Mouse (Mus musculus): ENCODE results near the gene Sigirr. TPM values are rescaled to one million over a fixed set of nuclear protein-coding genes. Genes with fewer than 3 reads are reported as not detected.

Sigirr gene
- polyA plus RNA-seq, 1 experiment from 2014 or later = 3.3 TPM

GRCm38 (mm10) chr7:141057541-141057940 lies 42.8 kb downstream of the Sigirr start:
- Histone ChIP-seq H3K36me3 (0 out of 2 replicates have a peak, but pooled peaks cover 3% of the 10 kb centered on the region), H3K27ac (no peak overlapping the region), H3K4me2 (no peak overlapping the region), H3K27me3 (no peaks in the 10 kb centered on the region), H3K9ac (no peak overlapping the region), H3K9me3 (no peaks in the 10 kb centered on the region), H3K4me3 (no peak overlapping the region), H3K4me1 (peaks cover 25% of the 10 kb centered on the region)
- ATAC-seq (ENCODE audit: insufficient number of reproducible peaks, low FRiP score, low TSS enrichment, low read depth) = no peak
- 92% methylated on average over 1 of the region's 1 CpGs for WGBS

- H3K4me1 ChIP-seq = peaks cover 19% of the 10 kb centered on the region
- H3K9ac ChIP-seq = no peak overlapping the region
- no peak for ATAC-seq (ENCODE audit: insufficient number of reproducible peaks, low FRiP score, low TSS enrichment, low read depth)
- no peaks in the 10 kb centered on the region for H3K9me3 ChIP-seq
- no peaks in the 10 kb centered on the region for H3K27me3 ChIP-seq
- no peak overlapping the region for H3K4me3 ChIP-seq
- H3K36me3 ChIP-seq = no peaks in the 10 kb centered on the region
- no peak overlapping the region for H3K4me2 ChIP-seq
- 87% methylated on average over 6 of the region's 6 CpGs for WGBS
- no peak overlapping the region for H3K27ac ChIP-seq
Measured at GRCm38 (mm10) chr7:141056976-141057375, 43.4 kb downstream of the Sigirr start.

- Histone ChIP-seq H3K4me3 (no peak overlapping the region), H3K4me1 (peaks cover 8% of the 10 kb centered on the region), H3K36me3 (no peaks in the 10 kb centered on the region), H3K4me2 (no peak overlapping the region), H3K27ac (no peak overlapping the region), H3K9me3 (no peaks in the 10 kb centered on the region), H3K9ac (no peak overlapping the region), H3K27me3 (no peaks in the 10 kb centered on the region)
- WGBS = 73% methylated on average over 4 of the region's 4 CpGs
- no peak for ATAC-seq (ENCODE audit: insufficient number of reproducible peaks, low FRiP score, low TSS enrichment, low read depth)
Measured at GRCm38 (mm10) chr7:141055785-141056184, 44.6 kb downstream of the Sigirr start.

GRCm38 (mm10) chr7:141052421-141052820 lies 48.0 kb downstream of the Sigirr start:
- ATAC-seq (ENCODE audit: insufficient number of reproducible peaks, low FRiP score, low TSS enrichment, low read depth) = no peak
- Histone ChIP-seq H3K4me1 (peaks cover 7% of the 10 kb centered on the region), H3K4me3 (no peak overlapping the region), H3K4me2 (no peak overlapping the region), H3K36me3 (no peaks in the 10 kb centered on the region), H3K9ac (no peak overlapping the region), H3K27me3 (no peaks in the 10 kb centered on the region), H3K9me3 (no peaks in the 10 kb centered on the region), H3K27ac (no peak overlapping the region)
- WGBS = 75% methylated on average over 2 of the region's 2 CpGs

GRCm38 (mm10) chr7:141052016-141052415 lies 48.4 kb downstream of the Sigirr start:
- H3K4me2 ChIP-seq = no peak overlapping the region
- no peaks in the 10 kb centered on the region for H3K9me3 ChIP-seq
- peaks cover 11% of the 10 kb centered on the region for H3K4me1 ChIP-seq
- no peak for ATAC-seq (ENCODE audit: insufficient number of reproducible peaks, low FRiP score, low TSS enrichment, low read depth)
- H3K27me3 ChIP-seq = no peaks in the 10 kb centered on the region
- H3K4me3 ChIP-seq = no peak overlapping the region
- no peak overlapping the region for H3K9ac ChIP-seq
- no peaks in the 10 kb centered on the region for H3K36me3 ChIP-seq
- 88% methylated on average over 4 of the region's 4 CpGs for WGBS
- H3K27ac ChIP-seq = no peak overlapping the region

- no peak overlapping the region for H3K9ac ChIP-seq
- peaks cover 16% of the 10 kb centered on the region for H3K4me1 ChIP-seq
- WGBS = 63% methylated on average over 17 of the region's 17 CpGs
- no peaks in the 10 kb centered on the region for H3K27me3 ChIP-seq
- H3K4me3 ChIP-seq = no peak overlapping the region
- no peak overlapping the region for H3K4me2 ChIP-seq
- H3K36me3 ChIP-seq = no peaks in the 10 kb centered on the region
- H3K9me3 ChIP-seq = no peaks in the 10 kb centered on the region
- no peak overlapping the region for H3K27ac ChIP-seq
- no peak for ATAC-seq (ENCODE audit: insufficient number of reproducible peaks, low FRiP score, low TSS enrichment, low read depth)
Measured at GRCm38 (mm10) chr7:141051060-141051685, 49.2 kb downstream of the Sigirr start.

- Histone ChIP-seq H3K4me1 (peaks cover 16% of the 10 kb centered on the region), H3K9me3 (no peaks in the 10 kb centered on the region), H3K9ac (no peak overlapping the region), H3K27me3 (no peaks in the 10 kb centered on the region), H3K4me2 (no peak overlapping the region), H3K36me3 (no peaks in the 10 kb centered on the region), H3K27ac (no peak overlapping the region), H3K4me3 (no peak overlapping the region)
- no peak for ATAC-seq (ENCODE audit: insufficient number of reproducible peaks, low FRiP score, low TSS enrichment, low read depth)
- 70% methylated on average over 2 of the region's 2 CpGs for WGBS
Measured at GRCm38 (mm10) chr7:141049326-141049725, 51.0 kb downstream of the Sigirr start.

- WGBS = 11% methylated on average over 21 of the region's 21 CpGs
- ATAC-seq (ENCODE audit: insufficient number of reproducible peaks, low FRiP score, low TSS enrichment, low read depth) = peak; percentile 87
- H3K9ac ChIP-seq = no peak overlapping the region
Measured at GRCm38 (mm10) chr7:141048226-141049218, 51.9 kb downstream of the Sigirr start.

GRCm38 (mm10) chr7:141047581-141048225 lies 52.7 kb downstream of the Sigirr start:
- Histone ChIP-seq H3K36me3 (no peaks in the 10 kb centered on the region), H3K27ac (peak overlapping the region; percentile 94), H3K4me3 (peak overlapping the region; percentile 34), H3K9ac (no peak overlapping the region), H3K4me1 (peaks cover 19% of the 10 kb centered on the region), H3K27me3 (no peaks in the 10 kb centered on the region), H3K9me3 (no peaks in the 10 kb centered on the region), H3K4me2 (peak overlapping the region; percentile 66)
- 7% methylated on average over 15 of the region's 19 CpGs for WGBS
- ATAC-seq (ENCODE audit: insufficient number of reproducible peaks, low FRiP score, low TSS enrichment, low read depth) = peak; percentile 86

More at GRCm38 (mm10) chr7:141048226-141049218, 51.9 kb downstream of the Sigirr start:
- Histone ChIP-seq H3K36me3 (no peaks in the 10 kb centered on the region), H3K27ac (peak overlapping the region; percentile 94), H3K4me3 (peak overlapping the region; percentile 34), H3K4me2 (peak overlapping the region; percentile 66), H3K27me3 (no peaks in the 10 kb centered on the region), H3K4me1 (peaks cover 16% of the 10 kb centered on the region), H3K9me3 (no peaks in the 10 kb centered on the region)

GRCm38 (mm10) chr7:141046931-141047580 lies 53.3 kb downstream of the Sigirr start:
- Histone ChIP-seq H3K4me1 (peaks cover 23% of the 10 kb centered on the region), H3K9me3 (no peaks in the 10 kb centered on the region), H3K27me3 (no peaks in the 10 kb centered on the region), H3K4me2 (peak overlapping the region; percentile 66), H3K4me3 (peak overlapping the region; percentile 5; the same call in 1 of the 2 replicates), H3K9ac (no peak overlapping the region), H3K27ac (peak overlapping the region; percentile 91), H3K36me3 (no peaks in the 10 kb centered on the region)
- ATAC-seq (ENCODE audit: insufficient number of reproducible peaks, low FRiP score, low TSS enrichment, low read depth) = no peak
- 49% methylated on average over 6 of the region's 6 CpGs for WGBS

GRCm38 (mm10) chr7:141042539-141042938 lies 57.8 kb downstream of the Sigirr start:
- Histone ChIP-seq H3K4me2 (no peak overlapping the region), H3K27ac (peak overlapping the region; percentile 54), H3K9ac (no peak overlapping the region), H3K4me3 (no peak overlapping the region), H3K9me3 (no peaks in the 10 kb centered on the region), H3K36me3 (no peaks in the 10 kb centered on the region), H3K27me3 (no peaks in the 10 kb centered on the region), H3K4me1 (peaks cover 31% of the 10 kb centered on the region)
- 22% methylated on average over 4 of the region's 4 CpGs for WGBS
- ATAC-seq (ENCODE audit: insufficient number of reproducible peaks, low FRiP score, low TSS enrichment, low read depth) = no peak

All from limb, embryonic 15.5 days (tissue).